Mouse (Mus musculus) right cerebral cortex, postnatal 36 days (tissue): ENCODE results near the gene Zfp664.

Experiments
- DNase-seq, 2 experiments: peaks; one replicate each; pipeline ENCODE4 v3.0.0; 2022; ENCODE audit warnings: low spot score in 2 of 2, mixed read lengths in 1 of 2

The Zfp664 gene

GRCm38 (mm10) chr5:124872033-124872432, 9.5 kb downstream of the Zfp664 start:
- no peak for DNase-seq

GRCm38 (mm10) chr5:124873096-124873495, 10.6 kb downstream of the Zfp664 start:
- no peak for DNase-seq

- no peak for DNase-seq
These were observed 11.6 kb downstream of the Zfp664 start for GRCm38 (mm10) chr5:124873890-124874601.

- DNase-seq: no peak
These were observed 16.8 kb downstream of the Zfp664 start for GRCm38 (mm10) chr5:124879251-124879650.

GRCm38 (mm10) chr5:124879801-124880200, 17.3 kb downstream of the Zfp664 start:
- no peak for DNase-seq

GRCm38 (mm10) chr5:124883877-124884276, 21.4 kb downstream of the Zfp664 start:
- DNase-seq: peak; percentile 68

GRCm38 (mm10) chr5:124888661-124889060, 26.2 kb downstream of the Zfp664 start:
- no peak for DNase-seq

GRCm38 (mm10) chr5:124891921-124892370, 29.5 kb downstream of the Zfp664 start:
- DNase-seq: no peak

GRCm38 (mm10) chr5:124896135-124896534, 33.6 kb downstream of the Zfp664 start:
- no peak for DNase-seq

GRCm38 (mm10) chr5:124899945-124900631, 37.6 kb downstream of the Zfp664 start:
- DNase-seq: peak; percentile 71 to 84

- DNase-seq: no peak
These were observed 38.4 kb downstream of the Zfp664 start for GRCm38 (mm10) chr5:124900738-124901490.

GRCm38 (mm10) chr5:124901675-124902074, 39.2 kb downstream of the Zfp664 start:
- peak in 1 of 2 experiments; percentile 50 for DNase-seq

GRCm38 (mm10) chr5:124902195-124902594, 39.7 kb downstream of the Zfp664 start:
- no peak for DNase-seq

GRCm38 (mm10) chr5:124903852-124904251, 41.4 kb downstream of the Zfp664 start:
- DNase-seq: no peak

GRCm38 (mm10) chr5:124906890-124907289, 44.4 kb downstream of the Zfp664 start:
- DNase-seq: no peak

- peak; percentile 70 to 79 for DNase-seq
These were observed 46.4 kb downstream of the Zfp664 start for GRCm38 (mm10) chr5:124908860-124909259.

GRCm38 (mm10) chr5:124912276-124912675, 49.8 kb downstream of the Zfp664 start:
- no peak for DNase-seq

- no peak for DNase-seq
These were observed 50.7 kb downstream of the Zfp664 start for GRCm38 (mm10) chr5:124912946-124913933.

GRCm38 (mm10) chr5:124919798-124920197, 57.3 kb downstream of the Zfp664 start:
- no peak for DNase-seq

- no peak for DNase-seq
These were observed 58.9 kb downstream of the Zfp664 start for GRCm38 (mm10) chr5:124921410-124921809.
